Mouse (Mus musculus): ENCODE data around the gene Ank3. TPM values are rescaled to one million over a fixed set of nuclear protein-coding genes. Genes with fewer than 3 reads are reported as not detected.

The Ank3 gene
- total and polyA plus RNA-seq, 2 experiments = 2.9 to 31.0 TPM

DNA sequence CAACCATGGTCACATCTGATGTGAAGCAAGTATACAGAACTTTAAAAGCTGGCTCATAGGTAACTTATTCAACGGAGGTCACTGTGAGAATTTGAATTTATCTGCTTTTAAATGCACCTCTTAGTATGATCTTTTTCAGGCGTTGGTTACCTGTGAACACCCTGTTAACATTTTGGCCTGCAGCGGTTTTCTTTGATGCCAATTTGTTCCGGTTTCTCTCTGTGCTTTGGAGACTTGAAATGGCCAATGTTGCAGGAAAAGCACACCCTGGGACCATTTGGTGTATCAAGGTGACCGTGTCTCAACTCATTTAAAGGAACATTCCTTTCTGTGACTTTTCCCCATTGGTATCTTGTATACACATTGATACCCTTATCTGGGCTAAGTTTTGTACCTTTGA lies 46.0 kb downstream of the Ank3 start:
- no peak for DNase-seq (ENCODE audit: extremely low read depth, low read depth, low spot score)
- H3K27me3 ChIP-seq (ENCODE audit: control insufficient read depth, insufficient read depth, low read length) = no peaks in the 10 kb centered on the region; the same call in 1 of the 2 replicates
- WGBS = 62% methylated on average over 5 of the region's 5 CpGs

DNA sequence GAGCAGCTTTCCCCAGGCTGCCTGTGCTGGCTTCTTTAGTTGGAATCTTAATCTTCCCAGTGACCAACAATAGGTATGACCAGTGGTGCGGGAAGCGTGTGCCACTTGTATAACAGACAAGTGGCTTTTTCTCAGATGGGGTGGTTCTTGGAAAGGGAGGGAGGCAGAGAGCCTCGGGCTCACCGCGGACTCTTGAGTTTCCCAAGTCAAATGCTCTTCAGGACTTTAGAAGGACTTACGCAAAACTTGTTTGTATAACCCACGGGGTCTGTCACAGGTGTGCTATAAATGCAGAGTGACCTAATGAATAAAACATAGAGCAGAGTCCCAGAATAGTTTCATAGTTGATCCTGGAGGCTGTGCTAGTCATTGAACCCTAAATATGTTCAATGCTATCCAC lies 47.4 kb downstream of the Ank3 start:
- Histone ChIP-seq H3K36me3 (ENCODE audit: control insufficient read depth, insufficient read depth, low read length) (no peaks in the 10 kb centered on the region), H3K79me2 (ENCODE audit: control insufficient read depth, insufficient read depth, low read length) (no peaks in the 10 kb centered on the region), H3K27me3 (ENCODE audit: control insufficient read depth, insufficient read depth, low read length) (no peaks in the 10 kb centered on the region; the same call in 1 of the 2 replicates), H3K27ac (replicated peaks; ENCODE audit: insufficient read depth, low read depth, low read length) (no peak overlapping the region), H3K4me1 (ENCODE audit: control insufficient read depth, insufficient read depth, low read length) (peaks cover 4% of the 10 kb centered on the region; the same call in 1 of the 2 replicates), H3K9ac (ENCODE audit: low read depth, low read length) (no peak overlapping the region), H3K4me3 (ENCODE audit: insufficient read depth, low read depth, low read length) (no peak overlapping the region)
- no peak for TF ChIP-seq CTCF (IDR thresholded peaks at IDR 0.05; ENCODE audit: low read depth, low read length)
- TF ChIP-seq POLR2A (IDR thresholded peaks at IDR 0.05; ENCODE audit: extremely low read depth, insufficient read depth, low read length) = no peak
- DNase-seq (ENCODE audit: extremely low read depth, low read depth, low spot score) = no peak
- WGBS = 73% methylated on average over 7 of the region's 7 CpGs

More for the DNA sequence above, 46.0 kb downstream of the Ank3 start:
- Histone ChIP-seq H3K9ac (ENCODE audit: low read depth, low read length) (no peak overlapping the region), H3K79me2 (ENCODE audit: control insufficient read depth, insufficient read depth, low read length) (no peaks in the 10 kb centered on the region), H3K4me3 (ENCODE audit: insufficient read depth, low read depth, low read length) (no peak overlapping the region), H3K27ac (replicated peaks; ENCODE audit: insufficient read depth, low read depth, low read length) (no peak overlapping the region), H3K4me1 (ENCODE audit: control insufficient read depth, insufficient read depth, low read length) (peaks cover 4% of the 10 kb centered on the region; the same call in 1 of the 2 replicates), H3K36me3 (ENCODE audit: control insufficient read depth, insufficient read depth, low read length) (no peaks in the 10 kb centered on the region)
- TF ChIP-seq CTCF (IDR thresholded peaks at IDR 0.05; ENCODE audit: low read depth, low read length) (no peak), POLR2A (IDR thresholded peaks at IDR 0.05; ENCODE audit: extremely low read depth, insufficient read depth, low read length) (no peak)

DNA sequence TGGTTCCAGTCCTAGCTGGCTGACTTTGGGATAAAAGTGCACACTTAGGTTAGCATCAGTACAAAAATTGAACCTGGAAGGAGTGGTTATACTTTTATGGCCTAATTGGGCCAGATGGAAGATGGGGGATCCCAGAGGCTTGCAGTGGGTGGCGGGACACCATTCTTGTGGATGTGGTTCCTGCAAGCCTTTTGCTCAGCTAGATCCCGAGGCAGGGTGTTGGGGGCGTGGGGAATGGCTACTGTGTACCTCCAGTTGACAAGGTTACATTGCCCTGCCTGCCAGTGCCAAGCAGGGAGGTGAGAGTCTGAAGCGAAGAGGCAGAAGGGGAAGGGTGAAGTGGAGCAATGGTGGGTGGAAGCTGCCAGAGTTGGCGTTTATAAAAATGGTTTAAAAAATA lies 48.0 kb downstream of the Ank3 start:
- no peak overlapping the region for H3K9ac ChIP-seq (ENCODE audit: low read depth, low read length)
- peaks cover 4% of the 10 kb centered on the region; the same call in 1 of the 2 replicates for H3K4me1 ChIP-seq (ENCODE audit: control insufficient read depth, insufficient read depth, low read length)
- WGBS = 70% methylated on average over 5 of the region's 5 CpGs
- no peaks in the 10 kb centered on the region for H3K79me2 ChIP-seq (ENCODE audit: control insufficient read depth, insufficient read depth, low read length)
- no peaks in the 10 kb centered on the region; the same call in 1 of the 2 replicates for H3K27me3 ChIP-seq (ENCODE audit: control insufficient read depth, insufficient read depth, low read length)
- no peak overlapping the region for H3K4me3 ChIP-seq (ENCODE audit: insufficient read depth, low read depth, low read length)
- TF ChIP-seq CTCF (IDR thresholded peaks at IDR 0.05; ENCODE audit: low read depth, low read length) (no peak), POLR2A (IDR thresholded peaks at IDR 0.05; ENCODE audit: extremely low read depth, insufficient read depth, low read length) (no peak)
- no peaks in the 10 kb centered on the region for H3K36me3 ChIP-seq (ENCODE audit: control insufficient read depth, insufficient read depth, low read length)
- no peak overlapping the region for H3K27ac ChIP-seq (replicated peaks; ENCODE audit: insufficient read depth, low read depth, low read length)
- no peak for DNase-seq (ENCODE audit: extremely low read depth, low read depth, low spot score)

DNA sequence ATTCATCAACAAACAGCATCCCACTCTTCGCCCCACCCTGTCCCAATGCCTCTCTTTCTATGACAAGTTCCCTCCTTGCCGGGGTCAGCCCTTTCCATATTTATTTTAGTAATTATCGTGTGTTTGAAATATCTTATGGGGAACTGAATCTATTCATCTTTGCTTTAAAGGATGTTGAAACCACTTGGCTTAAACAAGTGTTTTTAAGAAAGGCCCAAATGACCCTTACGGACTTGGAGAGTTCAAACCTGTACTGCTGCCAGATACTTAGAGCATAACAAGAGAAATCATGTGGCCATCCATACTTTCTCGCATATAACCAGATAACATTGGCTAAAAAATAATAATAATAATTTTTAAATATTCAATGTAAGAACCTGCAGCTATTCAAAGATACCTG lies 48.7 kb downstream of the Ank3 start:
- WGBS = 78% methylated on average over 5 of the region's 5 CpGs
- no peak for DNase-seq (ENCODE audit: extremely low read depth, low read depth, low spot score)
- Histone ChIP-seq H3K27me3 (ENCODE audit: control insufficient read depth, insufficient read depth, low read length) (no peaks in the 10 kb centered on the region; the same call in 1 of the 2 replicates), H3K27ac (replicated peaks; ENCODE audit: insufficient read depth, low read depth, low read length) (no peak overlapping the region), H3K4me3 (ENCODE audit: insufficient read depth, low read depth, low read length) (no peak overlapping the region), H3K36me3 (ENCODE audit: control insufficient read depth, insufficient read depth, low read length) (no peaks in the 10 kb centered on the region), H3K4me1 (ENCODE audit: control insufficient read depth, insufficient read depth, low read length) (peaks cover 4% of the 10 kb centered on the region; the same call in 1 of the 2 replicates), H3K79me2 (ENCODE audit: control insufficient read depth, insufficient read depth, low read length) (no peaks in the 10 kb centered on the region), H3K9ac (ENCODE audit: low read depth, low read length) (no peak overlapping the region)
- no peak for TF ChIP-seq CTCF (IDR thresholded peaks at IDR 0.05; ENCODE audit: low read depth, low read length)
- TF ChIP-seq POLR2A (IDR thresholded peaks at IDR 0.05; ENCODE audit: extremely low read depth, insufficient read depth, low read length) = no peak

DNA sequence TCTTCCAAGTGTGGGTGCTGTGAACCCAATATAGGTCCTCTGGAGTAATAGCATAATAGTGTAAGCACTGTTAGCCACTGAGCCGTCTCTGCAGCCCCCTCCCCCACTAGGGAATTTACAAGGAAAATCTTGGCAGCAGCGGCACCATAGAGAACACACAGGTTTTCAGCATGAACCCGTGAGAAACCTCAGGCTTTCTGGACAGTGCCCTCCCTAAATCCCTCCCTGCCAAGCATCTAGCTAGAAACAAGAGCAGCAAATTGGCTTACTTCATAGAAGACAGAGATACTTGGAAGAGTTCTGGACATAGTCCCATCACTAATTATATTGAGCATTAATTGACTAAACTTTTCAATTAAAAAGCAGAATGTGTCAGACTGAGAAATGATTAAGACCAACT lies 49.6 kb downstream of the Ank3 start:
- TF ChIP-seq POLR2A (IDR thresholded peaks at IDR 0.05; ENCODE audit: extremely low read depth, insufficient read depth, low read length) (no peak), CTCF (IDR thresholded peaks at IDR 0.05; ENCODE audit: low read depth, low read length) (no peak)
- WGBS = 79% methylated on average over 3 of the region's 3 CpGs

DNA sequence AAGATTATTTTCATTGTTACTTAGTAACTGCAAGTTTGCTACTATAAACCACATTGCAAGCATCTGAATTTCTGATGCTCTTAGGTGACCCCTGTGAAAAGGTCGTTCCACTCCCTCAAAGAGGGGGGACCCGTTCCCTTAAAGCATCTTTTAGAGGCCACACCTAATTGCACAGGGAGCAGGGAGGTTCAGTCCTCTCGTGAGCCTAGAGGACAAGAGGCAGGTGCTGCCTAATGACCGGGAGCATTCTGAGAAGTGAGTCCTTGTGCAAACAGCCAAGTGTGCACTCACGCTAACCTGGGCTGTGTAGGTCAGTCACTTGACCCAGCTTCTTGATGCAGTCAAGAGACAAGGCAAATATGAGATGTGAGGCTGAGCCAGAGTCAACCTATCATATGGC lies 52.4 kb downstream of the Ank3 start:
- WGBS = 48% methylated on average over 5 of the region's 5 CpGs
- no peak for DNase-seq (ENCODE audit: extremely low read depth, low read depth, low spot score)
- Histone ChIP-seq H3K27ac (replicated peaks; ENCODE audit: insufficient read depth, low read depth, low read length) (no peak overlapping the region), H3K79me2 (ENCODE audit: control insufficient read depth, insufficient read depth, low read length) (no peaks in the 10 kb centered on the region), H3K27me3 (ENCODE audit: control insufficient read depth, insufficient read depth, low read length) (no peaks in the 10 kb centered on the region; the same call in 1 of the 2 replicates), H3K4me1 (ENCODE audit: control insufficient read depth, insufficient read depth, low read length) (peaks cover 4% of the 10 kb centered on the region; the same call in 1 of the 2 replicates), H3K9ac (ENCODE audit: low read depth, low read length) (no peak overlapping the region), H3K36me3 (ENCODE audit: control insufficient read depth, insufficient read depth, low read length) (no peaks in the 10 kb centered on the region), H3K4me3 (ENCODE audit: insufficient read depth, low read depth, low read length) (no peak overlapping the region)
- no peak for TF ChIP-seq CTCF (IDR thresholded peaks at IDR 0.05; ENCODE audit: low read depth, low read length)
- TF ChIP-seq POLR2A (IDR thresholded peaks at IDR 0.05; ENCODE audit: extremely low read depth, insufficient read depth, low read length) = no peak

More for the DNA sequence above, 49.6 kb downstream of the Ank3 start:
- Histone ChIP-seq H3K4me3 (ENCODE audit: insufficient read depth, low read depth, low read length) (no peak overlapping the region), H3K27me3 (ENCODE audit: control insufficient read depth, insufficient read depth, low read length) (no peaks in the 10 kb centered on the region; the same call in 1 of the 2 replicates), H3K79me2 (ENCODE audit: control insufficient read depth, insufficient read depth, low read length) (no peaks in the 10 kb centered on the region), H3K27ac (replicated peaks; ENCODE audit: insufficient read depth, low read depth, low read length) (no peak overlapping the region), H3K36me3 (ENCODE audit: control insufficient read depth, insufficient read depth, low read length) (no peaks in the 10 kb centered on the region), H3K4me1 (ENCODE audit: control insufficient read depth, insufficient read depth, low read length) (peaks cover 4% of the 10 kb centered on the region; the same call in 1 of the 2 replicates), H3K9ac (ENCODE audit: low read depth, low read length) (no peak overlapping the region)
- DNase-seq (ENCODE audit: extremely low read depth, low read depth, low spot score) = no peak

All from liver, adult 2 months (tissue).